Mouse (Mus musculus) neural tube, embryonic 12.5 days (tissue): Measurements from ENCODE around the gene Dgat2. TPM values are rescaled to one million over a fixed set of nuclear protein-coding genes. Genes with fewer than 3 reads are reported as not detected.

Experiments
- ATAC-seq: fragments of 200-750 bp; cut with Nextera tagmentation; 2 replicates; pipeline ENCODE4 v1.8.0; 2017; ENCODE audit warnings: low read depth, mild to moderate bottlenecking, moderate TSS enrichment, moderate library complexity; ENCODE audit not compliant: low FRiP score
- H3K27ac ChIP-seq: fragments of 300-500 bp; sonication (generic); 2 replicates; pipeline ENCODE4 v1.5.1; 2016
- H3K27me3 ChIP-seq: fragments of 300-500 bp; sonication (generic); replicated peaks from 2 replicates; pipeline ENCODE4 v1.6.1; 2016; ENCODE audit warnings: mild to moderate bottlenecking
- H3K36me3 ChIP-seq: fragments of 300-500 bp; sonication (generic); 2 replicates; pipeline ENCODE4 v1.6.1; 2016; ENCODE audit warnings: mild to moderate bottlenecking
- H3K4me1 ChIP-seq: fragments of 300-500 bp; sonication (generic); 2 replicates; pipeline ENCODE4 v1.6.1; 2016
- H3K4me2 ChIP-seq: fragments of 300-500 bp; sonication (generic); replicated peaks from 2 replicates; pipeline ENCODE4 v1.6.1; 2016; ENCODE audit warnings: mild to moderate bottlenecking
- H3K4me3 ChIP-seq: fragments of 300-500 bp; sonication (generic); 2 replicates; pipeline ENCODE4 v1.5.1; 2016
- H3K9ac ChIP-seq: fragments of 300-500 bp; sonication (generic); 2 replicates; pipeline ENCODE4 v1.6.1; 2016; ENCODE audit warnings: mild to moderate bottlenecking
- H3K9me3 ChIP-seq: fragments of 300-500 bp; sonication (generic); 2 replicates; pipeline ENCODE4 v1.6.1; 2016; ENCODE audit warnings: mild to moderate bottlenecking
- WGBS: fragments of 180-500 bp; shearing (Covaris S2); methylation state at CpG from one replicate; pipeline ENCODE4 v1.1.7; 2016; 5-methylcytosine and 5-hydroxymethylcytosine counted together
- polyA plus RNA-seq: library from polyadenylated mRNA; unstranded; fragments of >200 nt; fragmentation: Nextera tagmentation; extraction: Ambion mirVana; gene quantifications from 2 replicates; pipeline ENCODE4 v1.2.1, GENCODE M21; 2016

Dgat2 gene
- polyA plus RNA-seq, 1 experiment from 2014 or later: 11.4 TPM

- peaks cover 13% of the 10 kb centered on the region for H3K4me1 ChIP-seq
These were observed 37.9 kb downstream of the Dgat2 start for GRCm38 (mm10) chr7:99144616-99145015.

GRCm38 (mm10) chr7:99143244-99143643 lies 39.3 kb downstream of the Dgat2 start:
- Histone ChIP-seq H3K4me3 (no peak overlapping the region), H3K9me3 (no peaks in the 10 kb centered on the region), H3K4me1 (peaks cover 19% of the 10 kb centered on the region), H3K9ac (no peak overlapping the region), H3K27me3 (no peaks in the 10 kb centered on the region), H3K27ac (no peak overlapping the region), H3K36me3 (no peaks in the 10 kb centered on the region), H3K4me2 (no peak overlapping the region)
- no peak for ATAC-seq
- WGBS: 85% methylated on average over 3 of the region's 3 CpGs

More at GRCm38 (mm10) chr7:99144616-99145015, 37.9 kb downstream of the Dgat2 start:
- Histone ChIP-seq H3K9me3 (no peaks in the 10 kb centered on the region), H3K27me3 (no peaks in the 10 kb centered on the region), H3K4me3 (no peak overlapping the region), H3K4me2 (no peak overlapping the region), H3K27ac (no peak overlapping the region), H3K36me3 (no peaks in the 10 kb centered on the region), H3K9ac (no peak overlapping the region)
- no peak for ATAC-seq
- WGBS: 70% methylated on average over 11 of the region's 11 CpGs

GRCm38 (mm10) chr7:99141919-99142606 lies 40.5 kb downstream of the Dgat2 start:
- Histone ChIP-seq H3K9me3 (no peaks in the 10 kb centered on the region), H3K4me3 (peak overlapping the region; percentile 87), H3K4me1 (peaks cover 19% of the 10 kb centered on the region), H3K36me3 (no peaks in the 10 kb centered on the region), H3K27me3 (no peaks in the 10 kb centered on the region), H3K27ac (no peak overlapping the region), H3K9ac (0 out of 2 replicates have a peak overlapping the region, but pooled peaks have one; percentile 17), H3K4me2 (peak overlapping the region; percentile 83)
- ATAC-seq: no peak
- WGBS: 35% methylated on average over 12 of the region's 12 CpGs

DNA sequence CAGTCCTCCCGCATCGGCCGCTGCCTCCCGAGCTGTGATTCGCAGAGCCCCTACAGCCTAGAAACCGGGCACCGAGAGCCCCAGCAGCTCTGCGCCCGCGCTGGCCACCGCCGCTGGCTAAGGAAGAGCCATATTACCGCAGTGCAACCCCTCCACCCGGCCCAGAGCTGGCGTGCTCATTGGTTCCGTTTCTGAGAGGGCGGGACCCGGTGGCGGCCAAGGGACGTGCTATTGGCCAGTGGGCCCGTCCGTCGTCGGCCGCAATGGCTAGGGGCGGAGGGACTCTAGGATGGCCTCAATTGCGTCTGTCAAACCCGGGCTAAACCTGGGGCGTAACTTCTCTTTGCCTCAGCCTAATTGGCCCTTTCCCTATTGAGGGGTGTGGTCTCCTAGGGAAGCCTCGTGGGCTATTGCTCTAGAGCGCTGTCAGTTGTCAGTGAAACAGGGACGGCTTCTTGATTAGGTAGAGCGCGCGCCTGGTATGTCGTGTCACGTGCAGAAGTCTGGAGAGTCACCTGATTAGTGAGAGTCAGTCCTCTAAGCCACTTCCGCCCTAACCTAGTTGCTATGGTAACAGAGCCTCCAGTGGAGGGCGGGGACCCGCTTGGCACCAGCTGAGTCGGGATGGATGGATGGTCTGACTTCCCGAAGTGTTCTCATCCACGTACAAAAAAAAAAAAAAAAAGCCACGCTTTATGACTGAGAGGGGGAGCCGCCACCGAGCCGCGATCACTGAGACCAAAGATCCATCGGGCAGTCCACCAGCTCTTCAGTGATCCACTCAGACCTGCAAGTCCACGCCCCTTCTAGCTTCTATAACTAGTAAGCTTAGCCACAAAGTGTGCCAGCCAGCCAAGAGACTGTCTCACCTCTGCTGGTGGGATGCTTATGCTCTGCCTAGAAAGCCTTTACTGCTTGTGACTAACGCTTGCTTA lies 41.3 kb downstream of the Dgat2 start, which contains the start of gene Uvrag:
Uvrag (minus strand) TSS at position 158 of the 935 bp plus-strand sequence.
- ATAC-seq: peak; percentile 99
- H3K4me3 ChIP-seq: peak within 1 kb of the TSS; percentile 87

GRCm38 (mm10) chr7:99140511-99140910 lies 42.0 kb downstream of the Dgat2 start:
- Histone ChIP-seq H3K36me3 (no peaks in the 10 kb centered on the region), H3K27ac (peak overlapping the region; percentile 57; the same call in 1 of the 2 replicates), H3K9ac (peak overlapping the region; percentile 81), H3K9me3 (0 out of 2 replicates have a peak, but pooled peaks cover 2% of the 10 kb centered on the region), H3K4me1 (peaks cover 19% of the 10 kb centered on the region), H3K27me3 (no peaks in the 10 kb centered on the region), H3K4me2 (peak overlapping the region; percentile 83), H3K4me3 (peak overlapping the region; percentile 87)
- WGBS: under 1% methylated on average over 39 of the region's 39 CpGs
- peak; percentile 6 for ATAC-seq

More for the DNA sequence above, 41.3 kb downstream of the Dgat2 start, which contains the start of gene Uvrag:
- Histone ChIP-seq H3K9me3 (no peaks in the 10 kb centered on the region), H3K4me1 (peaks cover 19% of the 10 kb centered on the region), H3K27me3 (no peaks in the 10 kb centered on the region), H3K4me2 (peak within 1 kb of the TSS; percentile 83), H3K27ac (peak within 1 kb of the TSS; percentile 57; the same call in 1 of the 2 replicates), H3K9ac (peak within 1 kb of the TSS; percentile 81), H3K36me3 (no peaks in the 10 kb centered on the region)
- WGBS: under 1% methylated on average over 51 of the region's 51 CpGs

- Histone ChIP-seq H3K9me3 (0 out of 2 replicates have a peak, but pooled peaks cover 7% of the 10 kb centered on the region), H3K27me3 (no peaks in the 10 kb centered on the region), H3K4me1 (peaks cover 19% of the 10 kb centered on the region), H3K4me3 (peak overlapping the region; percentile 87), H3K36me3 (no peaks in the 10 kb centered on the region), H3K27ac (no peak overlapping the region), H3K4me2 (peak overlapping the region; percentile 83), H3K9ac (peak overlapping the region; percentile 81)
- 1% methylated on average over 13 of the region's 13 CpGs for WGBS
- ATAC-seq: no peak
These were observed 42.6 kb downstream of the Dgat2 start for GRCm38 (mm10) chr7:99139841-99140491.

GRCm38 (mm10) chr7:99137541-99137940 lies 45.0 kb downstream of the Dgat2 start:
- Histone ChIP-seq H3K4me2 (no peak overlapping the region), H3K36me3 (no peaks in the 10 kb centered on the region), H3K4me3 (no peak overlapping the region), H3K9me3 (0 out of 2 replicates have a peak, but pooled peaks cover 8% of the 10 kb centered on the region), H3K27me3 (no peaks in the 10 kb centered on the region), H3K9ac (no peak overlapping the region), H3K4me1 (peaks cover 19% of the 10 kb centered on the region), H3K27ac (no peak overlapping the region)
- 98% methylated on average over 4 of the region's 4 CpGs for WGBS
- ATAC-seq: no peak

GRCm38 (mm10) chr7:99136789-99137188 lies 45.7 kb downstream of the Dgat2 start:
- no peak for ATAC-seq
- Histone ChIP-seq H3K9me3 (0 out of 2 replicates have a peak, but pooled peaks cover 8% of the 10 kb centered on the region), H3K4me3 (no peak overlapping the region), H3K27ac (no peak overlapping the region), H3K36me3 (no peaks in the 10 kb centered on the region), H3K27me3 (no peaks in the 10 kb centered on the region), H3K4me2 (no peak overlapping the region), H3K4me1 (peaks cover 14% of the 10 kb centered on the region), H3K9ac (no peak overlapping the region)
- WGBS: 54% methylated on average over 6 of the region's 6 CpGs

- Histone ChIP-seq H3K9me3 (0 out of 2 replicates have a peak, but pooled peaks cover 8% of the 10 kb centered on the region), H3K27ac (no peak overlapping the region), H3K4me1 (no peaks in the 10 kb centered on the region), H3K4me3 (no peak overlapping the region), H3K9ac (no peak overlapping the region), H3K4me2 (no peak overlapping the region), H3K27me3 (no peaks in the 10 kb centered on the region), H3K36me3 (no peaks in the 10 kb centered on the region)
- ATAC-seq: no peak
- 93% methylated on average over 8 of the region's 8 CpGs for WGBS
These were observed 48.6 kb downstream of the Dgat2 start for GRCm38 (mm10) chr7:99133811-99134402.

DNA sequence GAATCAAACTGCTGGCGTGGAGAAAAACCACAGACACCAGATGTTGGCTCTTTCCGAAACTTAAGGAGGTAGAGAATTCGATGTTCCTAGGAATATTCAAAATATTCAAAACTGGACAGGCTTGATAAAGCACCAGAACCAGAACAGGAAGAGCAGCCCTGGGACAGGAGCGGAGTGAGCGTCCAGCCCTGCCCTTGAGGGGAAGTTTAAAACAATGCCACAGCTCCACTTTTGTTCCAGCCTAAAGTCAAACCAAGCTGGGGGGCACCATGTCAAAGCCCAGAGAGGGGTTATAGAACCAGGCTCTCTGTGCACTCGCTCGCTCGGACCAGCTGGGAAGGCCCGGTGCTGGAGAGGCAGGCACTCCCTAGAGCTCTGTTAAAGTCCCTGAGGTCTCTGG lies 49.9 kb downstream of the Dgat2 start:
- Histone ChIP-seq H3K27ac (no peak overlapping the region), H3K36me3 (no peaks in the 10 kb centered on the region), H3K4me1 (peaks cover 7% of the 10 kb centered on the region), H3K9ac (no peak overlapping the region), H3K27me3 (no peaks in the 10 kb centered on the region), H3K4me3 (no peak overlapping the region), H3K9me3 (0 out of 2 replicates have a peak, but pooled peaks cover 8% of the 10 kb centered on the region), H3K4me2 (no peak overlapping the region)
- ATAC-seq: no peak
- 92% methylated on average over 9 of the region's 9 CpGs for WGBS

GRCm38 (mm10) chr7:99131819-99132353 lies 50.6 kb downstream of the Dgat2 start:
- no peak overlapping the region for H3K4me3 ChIP-seq
- no peak overlapping the region for H3K27ac ChIP-seq
- no peaks in the 10 kb centered on the region for H3K27me3 ChIP-seq
- H3K4me1 ChIP-seq: peaks cover 10% of the 10 kb centered on the region
- ATAC-seq: no peak
- 0 out of 2 replicates have a peak, but pooled peaks cover 8% of the 10 kb centered on the region for H3K9me3 ChIP-seq
- no peaks in the 10 kb centered on the region for H3K36me3 ChIP-seq
- H3K4me2 ChIP-seq: no peak overlapping the region
- no peak overlapping the region for H3K9ac ChIP-seq
- 83% methylated on average over 6 of the region's 6 CpGs for WGBS
